Mouse (Mus musculus) heart, postnatal 0 days (tissue): ENCODE results near the gene Wnt2b. TPM values are rescaled to one million over a fixed set of nuclear protein-coding genes. Genes with fewer than 3 reads are reported as not detected.

ENCODE experiments used
- ATAC-seq: fragments of 200-750 bp; cut with Nextera tagmentation; 2 replicates; pipeline ENCODE4 v1.8.0; 2017; ENCODE audit warnings: low read depth, moderate number of reproducible peaks, moderate library complexity; ENCODE audit not compliant: insufficient read depth
- DNase-seq: peaks from one replicate; pipeline ENCODE4 v3.0.0-alpha.2; 2016; ENCODE audit warnings: low spot score
- H3K27ac ChIP-seq: fragments of 300-500 bp; sonication (generic); 2 replicates; pipeline ENCODE4 v1.5.1; 2014; ENCODE audit warnings: low read depth, mild to moderate bottlenecking
- H3K27me3 ChIP-seq: fragments of 300-500 bp; sonication (generic); 2 replicates; pipeline ENCODE4 v1.6.1; 2014; ENCODE audit warnings: low read length, mixed read lengths; ENCODE audit not compliant: control insufficient read depth, insufficient read depth
- H3K36me3 ChIP-seq: fragments of 300-500 bp; sonication (generic); replicated peaks from 2 replicates; pipeline ENCODE4 v1.6.1; 2014; ENCODE audit warnings: low read length, mixed read lengths; ENCODE audit not compliant: control insufficient read depth, insufficient read depth
- H3K4me1 ChIP-seq: fragments of 300-500 bp; sonication (generic); 2 replicates; pipeline ENCODE4 v1.6.1; 2014; ENCODE audit warnings: antibody characterized with exemption; ENCODE audit not compliant: control insufficient read depth, insufficient read depth
- H3K4me2 ChIP-seq: fragments of 300-500 bp; sonication (generic); 2 replicates; pipeline ENCODE4 v1.6.1; 2014; ENCODE audit warnings: low read depth, mild to moderate bottlenecking, low read length, moderate library complexity
- H3K4me3 ChIP-seq: fragments of 300-500 bp; sonication (generic); 2 replicates; pipeline ENCODE4 v1.5.1; 2014; ENCODE audit warnings: low read depth, low read length
- H3K9ac ChIP-seq: fragments of 300-500 bp; sonication (generic); replicated peaks from 2 replicates; pipeline ENCODE4 v1.6.1; 2014; ENCODE audit warnings: low read depth, low read length, mixed read lengths
- H3K9me3 ChIP-seq: fragments of 300-500 bp; sonication (generic); replicated peaks from 2 replicates; pipeline ENCODE4 v1.6.1; 2016; ENCODE audit warnings: low read length; ENCODE audit not compliant: control insufficient read depth
- CTCF ChIP-seq: IDR thresholded peaks from 2 replicates; pipeline ENCODE4 v1.5.1; 2016; ENCODE audit warnings: antibody characterized with exemption, control low read depth, low read depth
- EP300 ChIP-seq: IDR thresholded peaks from 2 replicates; pipeline ENCODE4 v1.6.1; 2016; ENCODE audit warnings: antibody characterized with exemption, low read depth
- WGBS: fragments of 180-500 bp; shearing (Covaris S2); extraction: QIAGEN DNeasy Blood & Tissue Kit; methylation state at CpG from one replicate; pipeline ENCODE4 v1.1.7; 2014; 5-methylcytosine and 5-hydroxymethylcytosine counted together
- polyA plus RNA-seq: library from polyadenylated mRNA; unstranded; fragments of >200 nt; fragmentation: Nextera tagmentation; extraction: Ambion mirVana; gene quantifications from 2 replicates; pipeline ENCODE4 v1.2.1, GENCODE M21; 2015
- total RNA-seq: library from RNA; depleted of rRNA; stranded (reverse); fragments of >200 nt; gene quantifications from 2 replicates; pipeline ENCODE4 v1.2.3, GENCODE M21; 2014; ENCODE audit warnings: low replicate concordance

Gene Wnt2b
- total and polyA plus RNA-seq, 2 experiments from 2014 or later = 0.23 to 0.80 TPM

DNA sequence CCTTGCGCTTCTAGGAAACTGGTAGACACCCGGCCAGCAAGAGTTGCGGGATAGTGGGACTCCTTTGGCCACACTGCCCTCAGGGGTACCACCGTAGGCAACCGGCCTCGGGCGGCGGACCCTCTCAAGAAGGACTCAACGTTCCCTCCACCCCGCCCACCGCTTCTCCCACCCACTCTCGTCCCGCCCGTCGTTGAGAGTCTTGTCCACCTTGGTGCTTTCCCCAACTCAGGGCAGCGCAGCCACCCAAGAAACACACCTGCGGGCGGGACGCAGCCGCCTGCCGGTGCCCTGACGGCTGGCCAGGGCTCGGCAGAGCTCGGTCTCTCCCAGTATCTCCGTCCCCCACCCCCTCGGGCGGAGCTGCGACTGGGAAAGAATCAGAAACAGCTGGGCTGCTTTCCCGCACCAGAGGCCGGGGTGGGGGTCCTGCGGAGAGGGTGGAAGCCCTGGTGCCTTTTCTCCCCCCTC lies 455 bp upstream of the Wnt2b start:
- Histone ChIP-seq H3K9ac (no peak overlapping the region), H3K27ac (no peak overlapping the region), H3K9me3 (no peaks in the 10 kb centered on the region), H3K4me2 (peak overlapping the region; percentile 69), H3K27me3 (peaks cover 54% of the 10 kb centered on the region), H3K36me3 (no peaks in the 10 kb centered on the region), H3K4me1 (0 out of 2 replicates have a peak, but pooled peaks cover 10% of the 10 kb centered on the region), H3K4me3 (peak overlapping the region; percentile 50)
- DNase-seq = no peak
- ATAC-seq = no peak
- TF ChIP-seq EP300 (no peak), CTCF (no peak)
- WGBS = under 1% methylated on average over 31 of the region's 31 CpGs

DNA sequence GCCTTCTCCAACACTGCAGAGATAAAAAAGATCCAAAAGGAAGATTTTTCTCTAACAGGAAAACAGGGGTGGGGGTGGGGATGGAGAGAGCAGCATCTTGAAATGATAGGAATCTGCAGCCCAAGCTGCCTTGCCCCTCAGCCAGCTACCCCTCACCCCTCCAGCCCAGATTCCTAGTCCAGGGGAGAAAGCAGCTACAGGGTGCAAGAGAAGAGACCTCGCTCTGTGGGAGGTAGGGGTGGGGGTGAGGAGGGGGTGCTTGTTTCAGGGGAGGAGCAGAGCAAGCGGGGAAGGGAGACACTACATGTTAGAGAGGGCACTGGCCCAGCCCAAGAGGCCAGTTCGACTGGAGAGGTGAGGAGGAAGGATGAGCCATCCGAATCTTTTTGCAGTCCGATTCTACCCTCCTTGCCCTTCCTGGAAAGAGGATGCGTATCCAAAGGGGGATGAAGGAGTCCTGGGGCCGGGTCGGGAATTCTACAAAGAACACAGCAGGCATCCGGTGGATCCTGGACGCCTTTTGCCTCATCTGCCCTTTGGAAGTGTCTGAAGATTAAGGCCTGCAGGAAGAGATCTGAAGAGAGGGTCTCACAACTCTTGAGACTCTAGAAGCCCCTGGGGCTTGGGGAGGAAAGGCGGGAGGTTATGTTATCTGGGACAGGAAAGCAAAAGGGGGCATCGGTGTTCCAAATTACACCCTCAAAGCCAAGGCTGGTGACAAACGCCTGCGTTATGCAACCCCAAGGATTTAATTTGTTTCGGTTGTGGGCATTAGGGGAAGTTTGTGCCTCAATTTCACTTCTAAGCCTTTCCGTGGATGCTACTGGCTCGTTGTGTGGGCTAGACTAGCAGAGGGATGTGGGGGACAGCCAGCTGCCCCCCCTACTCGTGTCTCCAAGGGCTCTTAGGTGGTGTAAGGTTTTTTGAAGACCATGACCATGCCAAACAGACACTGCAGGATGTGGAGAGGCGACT lies 1.4 kb downstream of the Wnt2b start:
- H3K9me3 ChIP-seq = no peaks in the 10 kb centered on the region

DNA sequence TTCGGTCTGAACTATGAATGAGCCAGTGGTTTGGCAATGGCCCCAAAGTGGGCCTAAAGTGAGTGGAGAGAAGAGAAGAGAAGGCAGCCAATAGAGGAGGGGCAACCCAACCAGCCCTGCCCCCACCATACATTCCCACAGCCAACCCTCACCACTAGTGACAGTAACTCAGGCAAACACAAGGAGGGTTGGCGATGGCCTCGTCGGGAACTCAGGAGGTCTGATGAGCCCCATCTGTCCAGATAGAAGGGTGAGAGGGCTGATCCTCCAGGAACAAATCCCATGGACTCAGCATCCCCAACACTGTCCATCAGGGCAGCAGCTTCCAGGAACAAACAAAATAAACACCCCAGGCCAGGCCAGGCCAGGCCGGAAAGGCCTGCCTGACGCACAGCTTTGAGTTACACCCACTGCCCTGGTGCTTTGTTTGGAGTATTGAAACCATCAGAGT lies 5.6 kb downstream of the Wnt2b start:
- Histone ChIP-seq H3K9ac (no peak overlapping the region), H3K4me1 (peaks cover 6% of the 10 kb centered on the region; the same call in 1 of the 2 replicates), H3K4me2 (no peak overlapping the region), H3K27ac (no peak overlapping the region), H3K36me3 (peaks cover 21% of the 10 kb centered on the region), H3K4me3 (no peak overlapping the region), H3K27me3 (peaks cover 25% of the 10 kb centered on the region), H3K9me3 (no peaks in the 10 kb centered on the region)
- DNase-seq = no peak
- WGBS = 64% methylated on average over 6 of the region's 6 CpGs
- TF ChIP-seq EP300 = no peak
- no peak for TF ChIP-seq CTCF
- peak; percentile 22; the same call in 1 of the 2 replicates for ATAC-seq

More for the DNA sequence above, 1.4 kb downstream of the Wnt2b start:
- Histone ChIP-seq H3K36me3 (peaks cover 3% of the 10 kb centered on the region; the same call in 1 of the 2 replicates), H3K4me3 (no peak overlapping the region), H3K4me1 (0 out of 2 replicates have a peak, but pooled peaks cover 10% of the 10 kb centered on the region), H3K27me3 (peaks cover 54% of the 10 kb centered on the region), H3K27ac (no peak overlapping the region), H3K4me2 (no peak overlapping the region), H3K9ac (no peak overlapping the region)
- DNase-seq (no peak), ATAC-seq (no peak)
- TF ChIP-seq CTCF (no peak), EP300 (no peak)
- 15% methylated on average over 19 of the region's 19 CpGs for WGBS

DNA sequence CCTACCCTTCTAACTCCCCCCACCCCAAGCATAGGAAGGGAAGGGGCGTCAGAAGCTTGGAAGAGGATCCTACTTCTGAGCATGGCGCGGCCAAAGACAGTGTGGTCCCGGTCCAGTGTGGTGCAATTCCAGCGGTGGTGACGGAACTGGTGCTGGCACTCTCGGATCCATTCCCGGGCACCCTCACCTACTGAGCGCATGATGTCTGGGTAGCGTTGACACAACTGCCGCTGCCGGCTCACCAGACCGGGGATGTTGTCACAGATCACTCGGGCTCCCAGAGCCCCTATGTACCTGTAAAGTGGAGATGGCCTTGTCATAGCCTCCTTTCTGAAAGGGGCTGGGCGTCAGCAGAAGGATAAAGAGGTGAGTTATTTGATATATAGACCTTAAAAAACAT lies 7.2 kb downstream of the Wnt2b start:
- no peaks in the 10 kb centered on the region for H3K9me3 ChIP-seq
- whole genome bisulfite sequencing = 95% methylated on average over 15 of the region's 15 CpGs
- ATAC-seq (no peak), DNase-seq (no peak)
- no peak overlapping the region for H3K9ac ChIP-seq
- H3K4me3 ChIP-seq = no peak overlapping the region
- peaks cover 6% of the 10 kb centered on the region; the same call in 1 of the 2 replicates for H3K4me1 ChIP-seq
- H3K27me3 ChIP-seq = peaks cover 9% of the 10 kb centered on the region; the same call in 1 of the 2 replicates
- no peak overlapping the region for H3K4me2 ChIP-seq
- no peak overlapping the region for H3K27ac ChIP-seq
- H3K36me3 ChIP-seq = peaks cover 25% of the 10 kb centered on the region
- TF ChIP-seq EP300 (no peak), CTCF (no peak)

DNA sequence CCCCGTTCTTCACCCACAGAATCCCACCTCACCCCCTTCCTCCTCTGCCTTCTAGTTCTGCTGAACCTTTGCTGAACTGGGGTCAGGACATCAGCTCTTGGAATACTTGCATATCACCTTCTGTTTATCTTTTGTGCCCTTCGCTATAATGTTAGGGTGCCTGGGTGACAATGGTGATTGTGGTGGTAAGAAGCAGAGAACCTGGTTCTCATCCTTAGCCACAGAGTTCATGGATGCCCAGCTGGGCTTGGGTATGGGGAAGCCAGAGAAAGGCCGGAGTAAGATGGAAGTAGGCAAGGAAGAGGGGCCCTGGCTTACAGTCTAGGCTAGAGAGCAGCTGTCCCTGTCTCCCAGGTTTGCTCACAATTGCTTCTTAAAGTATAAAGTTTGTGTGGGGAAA lies 7.6 kb downstream of the Wnt2b start:
- TF ChIP-seq CTCF = no peak
- no peak for TF ChIP-seq EP300
- Histone ChIP-seq H3K9me3 (no peaks in the 10 kb centered on the region), H3K4me1 (peaks cover 6% of the 10 kb centered on the region; the same call in 1 of the 2 replicates), H3K9ac (no peak overlapping the region), H3K27ac (no peak overlapping the region), H3K4me3 (no peak overlapping the region), H3K4me2 (no peak overlapping the region), H3K36me3 (peaks cover 25% of the 10 kb centered on the region), H3K27me3 (peaks cover 8% of the 10 kb centered on the region; the same call in 1 of the 2 replicates)
- ATAC-seq = no peak
- no peak for DNase-seq
- WGBS = 99% methylated on average over 3 of the region's 3 CpGs
